Mouse (Mus musculus): Measurements from ENCODE around the gene Lin9.

DNA sequence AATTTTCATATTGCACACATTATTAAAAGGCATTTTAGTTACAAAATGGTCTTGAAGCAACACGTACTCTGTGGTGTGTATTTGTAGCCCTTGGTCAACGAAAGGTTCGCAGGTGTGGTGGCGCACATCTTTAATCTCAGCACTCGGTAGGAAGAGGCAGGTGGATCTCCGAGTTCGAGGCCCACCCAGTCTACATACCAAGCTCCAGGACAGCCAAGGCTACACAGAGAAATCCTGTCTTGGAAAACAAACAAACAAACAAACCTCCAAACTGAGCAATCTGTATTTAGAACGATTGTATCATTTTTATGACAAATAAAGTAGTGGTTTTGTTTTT lies 1.2 kb downstream of the Lin9 start:
- TF ChIP-seq CTCF (IDR thresholded peaks at IDR 0.05; ENCODE audit: control insufficient read depth, insufficient read depth, low read length) (no peak), POLR2A (IDR thresholded peaks at IDR 0.05; ENCODE audit: borderline replicate concordance, control insufficient read depth, low read depth, low read length) (no peak)

Data from bone marrow, adult 2 months (tissue).